Mouse (Mus musculus): ENCODE data around the gene Ptov1. TPM values are rescaled to one million over a fixed set of nuclear protein-coding genes. Genes with fewer than 3 reads are reported as not detected.

The Ptov1 gene
- total and polyA plus RNA-seq, 2 experiments from 2014 or later = 430 to 500 TPM

DNA sequence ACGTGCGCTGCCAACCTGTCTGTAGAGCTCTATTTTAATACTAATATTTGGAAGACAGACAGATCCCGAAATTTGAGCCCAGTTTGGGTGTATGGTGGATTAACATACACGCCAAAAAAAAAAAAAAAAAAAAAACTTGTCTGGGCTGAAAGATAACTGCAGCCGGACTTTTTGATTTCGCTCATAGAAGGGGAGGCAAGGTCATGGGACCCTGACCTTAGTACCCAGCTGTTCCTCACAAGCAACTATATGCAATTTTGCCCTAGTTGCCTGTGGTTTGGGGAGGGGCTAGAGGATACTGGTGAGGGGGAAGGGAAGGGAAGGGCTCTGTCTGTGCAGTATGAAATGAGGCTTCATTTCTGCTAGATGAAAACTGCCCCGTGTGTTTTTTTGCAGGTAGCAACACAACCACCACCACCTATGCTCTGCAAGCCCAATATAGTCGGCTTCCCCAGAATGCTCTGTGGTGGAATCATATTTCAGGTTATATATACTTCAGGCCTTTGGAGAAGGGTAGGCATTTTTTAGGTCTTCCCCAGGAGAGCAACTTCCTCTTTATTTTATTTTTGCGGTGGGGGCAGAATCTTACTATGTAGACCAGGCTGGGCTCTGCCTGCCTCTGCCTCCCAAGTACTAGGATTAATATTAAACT, 13.2 kb downstream of the Ptov1 start:
- ATAC-seq (ENCODE audit: low FRiP score) (no peak), DNase-seq (ENCODE audit: low spot score) (no peak)
- no peak for TF ChIP-seq CTCF (IDR thresholded peaks at IDR 0.05)
- H3K27me3 ChIP-seq (ENCODE audit: insufficient read depth, low read length) = no peaks in the 10 kb centered on the region
- peak overlapping the region; percentile 88 for H3K27ac ChIP-seq (ENCODE audit: low read depth, low read length)
- H3K4me2 ChIP-seq (ENCODE audit: low read depth, low read length, poor library complexity, severe bottlenecking) = peak overlapping the region; percentile 72
- H3K36me3 ChIP-seq (ENCODE audit: insufficient read depth, low read length) = peaks cover 6% of the 10 kb centered on the region; the same call in 1 of the 2 replicates
- 70% methylated on average over 9 of the region's 9 CpGs for WGBS
- 0 out of 2 replicates have a peak overlapping the region, but pooled peaks have one; percentile 13 for H3K9ac ChIP-seq (replicated peaks; ENCODE audit: low read length, poor library complexity, severe bottlenecking)
- H3K4me3 ChIP-seq (ENCODE audit: low read depth, low read length) = peak overlapping the region; percentile 61
- H3K9me3 ChIP-seq (ENCODE audit: low read length) = no peaks in the 10 kb centered on the region
- H3K4me1 ChIP-seq (ENCODE audit: insufficient read depth, low read length) = peaks cover 11% of the 10 kb centered on the region; the same call in 1 of the 2 replicates

DNA sequence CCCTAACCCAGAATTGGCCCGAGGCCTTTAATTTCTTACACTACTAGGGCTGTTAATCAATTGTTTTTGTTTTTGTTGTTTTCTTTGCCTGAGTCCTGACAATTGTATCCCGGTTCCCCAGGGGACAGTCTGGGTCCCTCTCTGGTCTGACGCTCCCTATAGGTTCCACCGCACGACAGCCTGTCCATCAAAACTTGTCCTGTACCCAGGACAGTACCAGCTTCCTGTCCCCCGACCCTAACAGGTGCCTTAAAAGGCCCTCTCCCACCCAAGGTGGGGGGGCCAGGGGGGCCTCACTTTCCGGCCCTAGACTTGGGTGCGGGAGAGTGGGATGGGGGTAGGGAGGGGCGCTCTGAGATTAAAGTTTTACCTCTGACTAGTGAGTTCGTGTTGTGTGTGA, 14.6 kb downstream of the Ptov1 start:
- Histone ChIP-seq H3K36me3 (ENCODE audit: insufficient read depth, low read length) (peaks cover 6% of the 10 kb centered on the region; the same call in 1 of the 2 replicates), H3K4me1 (ENCODE audit: insufficient read depth, low read length) (peaks cover 12% of the 10 kb centered on the region; the same call in 1 of the 2 replicates), H3K4me3 (ENCODE audit: low read depth, low read length) (peak overlapping the region; percentile 32), H3K27me3 (ENCODE audit: insufficient read depth, low read length) (no peaks in the 10 kb centered on the region), H3K27ac (ENCODE audit: low read depth, low read length) (peak overlapping the region; percentile 77), H3K4me2 (ENCODE audit: low read depth, low read length, poor library complexity, severe bottlenecking) (peak overlapping the region; percentile 62), H3K9ac (replicated peaks; ENCODE audit: low read length, poor library complexity, severe bottlenecking) (peak overlapping the region; percentile 48), H3K9me3 (ENCODE audit: low read length) (no peaks in the 10 kb centered on the region)
- no peak for TF ChIP-seq CTCF (IDR thresholded peaks at IDR 0.05)
- no peak for DNase-seq (ENCODE audit: low spot score)
- ATAC-seq (ENCODE audit: low FRiP score) = no peak
- WGBS = 35% methylated on average over 10 of the region's 10 CpGs

DNA sequence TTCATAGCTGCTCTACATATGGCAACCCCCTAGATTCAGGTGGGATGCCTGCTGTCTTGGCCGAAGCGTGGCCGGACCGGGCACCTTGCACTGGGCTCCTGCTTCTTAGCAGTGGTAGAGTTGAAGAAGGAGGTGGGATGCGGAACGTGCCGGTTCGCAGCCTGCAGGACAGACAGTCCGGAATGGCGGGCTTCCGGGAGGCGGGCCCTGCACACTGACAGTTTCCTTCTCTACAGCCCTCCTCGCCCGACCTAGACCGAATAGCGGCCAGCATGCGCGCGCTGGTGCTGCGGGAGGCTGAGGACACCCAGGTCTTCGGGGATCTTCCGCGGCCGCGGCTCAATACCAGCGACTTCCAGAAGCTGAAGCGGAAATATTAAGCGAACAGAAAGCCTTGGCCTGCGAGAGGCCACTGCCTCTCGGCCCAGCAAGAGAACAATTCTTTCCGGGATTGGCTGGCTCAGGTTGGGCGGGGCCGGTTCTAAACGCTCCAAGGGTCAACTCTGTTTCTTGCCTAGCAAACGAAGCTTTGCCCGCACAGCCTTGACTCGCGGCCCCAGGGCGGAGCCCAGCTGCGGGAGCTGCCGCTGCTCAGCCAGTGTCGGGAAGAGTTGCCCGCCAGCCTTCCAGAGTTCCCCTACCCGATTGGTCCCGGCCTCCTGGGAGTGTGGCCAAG, 15.1 kb downstream of the Ptov1 start:
- Histone ChIP-seq H3K4me3 (ENCODE audit: low read depth, low read length) (peak overlapping the region; percentile 32), H3K4me2 (ENCODE audit: low read depth, low read length, poor library complexity, severe bottlenecking) (peak overlapping the region; percentile 62), H3K9ac (replicated peaks; ENCODE audit: low read length, poor library complexity, severe bottlenecking) (peak overlapping the region; percentile 48), H3K27ac (ENCODE audit: low read depth, low read length) (peak overlapping the region; percentile 77), H3K4me1 (ENCODE audit: insufficient read depth, low read length) (peaks cover 12% of the 10 kb centered on the region; the same call in 1 of the 2 replicates), H3K9me3 (ENCODE audit: low read length) (no peaks in the 10 kb centered on the region), H3K36me3 (ENCODE audit: insufficient read depth, low read length) (peaks cover 6% of the 10 kb centered on the region; the same call in 1 of the 2 replicates), H3K27me3 (ENCODE audit: insufficient read depth, low read length) (no peaks in the 10 kb centered on the region)
- DNase-seq (ENCODE audit: low spot score) = peak; percentile 78
- TF ChIP-seq CTCF (IDR thresholded peaks at IDR 0.05) = no peak
- 6% methylated on average over 45 of the region's 45 CpGs for WGBS
- no peak for ATAC-seq (ENCODE audit: low FRiP score)

DNA sequence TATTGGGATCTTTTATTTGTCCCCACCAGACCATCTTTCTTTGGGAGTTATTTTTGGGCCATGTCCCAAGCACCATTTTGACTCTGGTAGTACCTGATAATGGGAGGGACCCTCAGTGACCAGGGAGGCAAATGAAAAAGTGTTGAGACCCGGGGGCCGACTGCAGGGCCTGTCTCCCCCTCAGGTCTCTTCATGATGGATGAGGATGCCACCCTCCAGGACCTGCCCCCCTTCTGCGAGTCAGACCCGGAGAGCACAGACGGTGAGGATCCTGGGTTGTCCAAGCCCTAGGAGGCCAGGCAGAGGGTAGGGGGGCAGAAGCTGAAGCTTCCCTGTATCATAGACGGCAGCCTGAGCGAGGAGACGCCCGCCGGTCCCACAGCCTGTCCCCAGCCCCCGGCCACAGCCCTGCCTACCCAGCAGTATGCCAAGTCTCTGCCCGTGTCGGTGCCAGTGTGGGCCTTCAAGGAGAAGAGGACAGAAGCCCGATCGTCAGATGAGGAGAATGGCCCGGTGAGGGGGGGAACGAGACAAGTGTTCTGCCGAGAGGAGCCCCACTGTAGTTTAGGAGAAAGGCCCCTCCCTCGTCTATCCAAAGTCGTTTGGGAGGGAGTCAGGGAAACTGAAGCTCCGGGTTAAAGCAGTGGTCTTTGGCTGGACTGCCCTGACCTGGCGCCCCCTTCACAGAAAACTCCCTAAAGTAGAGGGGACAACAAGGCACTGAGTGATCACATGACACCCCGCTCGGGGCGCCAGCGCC, 15.8 kb downstream of the Ptov1 start:
- H3K27ac ChIP-seq (ENCODE audit: low read depth, low read length) = peak overlapping the region; percentile 77
- H3K27me3 ChIP-seq (ENCODE audit: insufficient read depth, low read length) = no peaks in the 10 kb centered on the region
- H3K4me1 ChIP-seq (ENCODE audit: insufficient read depth, low read length) = peaks cover 12% of the 10 kb centered on the region; the same call in 1 of the 2 replicates
- whole genome bisulfite sequencing = 28% methylated on average over 26 of the region's 26 CpGs
- TF ChIP-seq CTCF (IDR thresholded peaks at IDR 0.05) = no peak
- peaks cover 6% of the 10 kb centered on the region; the same call in 1 of the 2 replicates for H3K36me3 ChIP-seq (ENCODE audit: insufficient read depth, low read length)
- H3K4me2 ChIP-seq (ENCODE audit: low read depth, low read length, poor library complexity, severe bottlenecking) = peak overlapping the region; percentile 62
- ATAC-seq (ENCODE audit: low FRiP score) = no peak
- peak overlapping the region; percentile 48; the same call in 1 of the 2 replicates for H3K9ac ChIP-seq (replicated peaks; ENCODE audit: low read length, poor library complexity, severe bottlenecking)
- DNase-seq (ENCODE audit: low spot score) = no peak
- no peaks in the 10 kb centered on the region for H3K9me3 ChIP-seq (ENCODE audit: low read length)
- H3K4me3 ChIP-seq (ENCODE audit: low read depth, low read length) = peak overlapping the region; percentile 32

DNA sequence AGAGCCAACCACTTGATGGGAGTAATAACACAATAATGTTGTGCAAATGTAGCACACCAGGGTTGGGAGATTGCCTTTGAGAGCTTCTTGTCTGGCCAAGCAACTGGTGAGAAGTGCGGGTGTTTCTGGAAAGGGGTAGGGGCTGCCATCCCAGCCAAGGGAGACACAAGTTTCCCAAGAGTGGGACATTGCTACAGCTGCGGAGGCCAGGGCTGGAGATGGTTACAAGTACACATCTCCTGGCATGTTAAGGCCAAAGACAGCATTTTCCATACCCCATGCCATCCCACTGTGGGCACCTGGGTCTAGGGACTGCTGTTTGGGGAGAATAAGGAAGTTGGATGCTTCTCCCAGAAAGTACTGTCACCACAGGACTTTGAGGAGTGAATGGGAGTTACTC, 16.5 kb downstream of the Ptov1 start:
- ATAC-seq (ENCODE audit: low FRiP score) (no peak), DNase-seq (ENCODE audit: low spot score) (no peak)
- Histone ChIP-seq H3K9me3 (ENCODE audit: low read length) (no peaks in the 10 kb centered on the region), H3K27me3 (ENCODE audit: insufficient read depth, low read length) (no peaks in the 10 kb centered on the region), H3K4me3 (ENCODE audit: low read depth, low read length) (no peak overlapping the region), H3K9ac (replicated peaks; ENCODE audit: low read length, poor library complexity, severe bottlenecking) (0 out of 2 replicates have a peak overlapping the region, but pooled peaks have one; percentile 33), H3K4me1 (ENCODE audit: insufficient read depth, low read length) (peaks cover 8% of the 10 kb centered on the region; the same call in 1 of the 2 replicates), H3K27ac (ENCODE audit: low read depth, low read length) (no peak overlapping the region), H3K36me3 (ENCODE audit: insufficient read depth, low read length) (peaks cover 6% of the 10 kb centered on the region; the same call in 1 of the 2 replicates), H3K4me2 (ENCODE audit: low read depth, low read length, poor library complexity, severe bottlenecking) (no peak overlapping the region)
- TF ChIP-seq CTCF (IDR thresholded peaks at IDR 0.05) = no peak
- WGBS = 96% methylated on average over 2 of the region's 2 CpGs

Measured in midbrain, postnatal 0 days (tissue).